Mouse (Mus musculus): ENCODE measurements at regions not wholly inside any gene's neighbourhood (a gene's known extent, or its start where the extent isn't known, plus 50 kb on each side); places are given as distances from the start of the nearest gene placed in this dataset.

GRCm38 (mm10) chr13:112211841-112212240 is 76.4 kb upstream of the Ankrd55 start:
- no peak for TF ChIP-seq CTCF (IDR thresholded peaks at IDR 0.05; ENCODE audit: insufficient read depth, low read depth, low read length)
- TF ChIP-seq POLR2A (IDR thresholded peaks at IDR 0.05; ENCODE audit: insufficient read depth, low read depth, low read length): no peak

Data from olfactory bulb, adult 2 months (tissue).